Mouse (Mus musculus): Measurements from ENCODE around the gene Eml3. TPM values are rescaled to one million over a fixed set of nuclear protein-coding genes. Genes with fewer than 3 reads are reported as not detected.
"Not testable (repeated sequence)": the region's sequence is repeated elsewhere in the genome, so short reads cannot be mapped to it uniquely, and the experiment has no call there.

Gene Eml3
- total RNA-seq, 2 experiments from 2014 or later = 3.4 to 6.2 TPM

DNA sequence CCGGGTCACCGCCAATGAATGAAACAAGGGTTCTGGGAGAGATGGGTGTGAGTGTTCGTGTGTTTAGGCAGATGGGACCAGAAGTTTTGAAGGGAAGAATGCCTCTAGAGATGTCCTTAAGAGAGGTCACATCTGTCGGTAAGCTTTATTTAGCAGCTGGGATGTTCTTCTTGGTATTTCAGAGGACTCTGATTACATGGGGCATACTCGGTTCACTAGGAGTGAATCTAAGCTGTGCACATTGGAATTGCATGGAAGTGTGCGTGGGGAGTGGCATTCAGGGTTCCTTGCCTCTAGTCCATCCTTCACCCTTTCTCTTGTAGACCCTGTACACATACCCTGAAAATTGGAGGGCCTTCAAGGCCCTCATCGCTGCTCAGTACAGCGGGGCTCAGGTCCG lies 38.5 kb downstream of the Eml3 start:
- H3K4me3 ChIP-seq = peak overlapping the region; percentile 92
- no peak for TF ChIP-seq CTCF (IDR thresholded peaks at IDR 0.05)
- H3K27ac ChIP-seq = peak overlapping the region; percentile 98
- intact Hi-C loops (cut with DNase I) = loop anchor here (1.0 to 2.0 kb wide), 2 partner anchors 47 to 97 kb away; partner anchors contain the start of genes B3gat3 and Ubxn1
- DNase-seq = no peak

DNA sequence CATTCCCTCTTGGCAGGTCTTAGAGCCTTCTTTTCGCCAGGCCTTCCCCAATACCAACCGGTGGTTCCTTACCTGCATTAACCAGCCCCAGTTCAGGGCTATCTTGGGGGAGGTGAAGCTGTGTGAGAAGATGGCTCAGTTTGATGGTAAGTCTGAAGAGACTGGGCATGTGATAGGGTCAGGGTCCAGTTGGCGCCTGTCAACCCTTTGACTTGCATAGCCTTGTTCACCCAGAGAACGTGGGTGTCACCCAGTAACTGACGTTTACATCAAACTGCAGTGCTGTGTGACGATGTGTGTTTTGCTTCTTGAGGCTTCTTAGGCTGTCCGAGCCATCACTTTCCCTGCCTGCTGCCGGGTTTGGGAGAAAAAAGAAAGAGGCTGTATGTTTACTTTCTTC lies 43.1 kb downstream of the Eml3 start:
- intact Hi-C loops (cut with DNase I); DNase-seq; H3K27ac ChIP-seq; H3K4me3 ChIP-seq: not testable (repeated sequence)

DNA sequence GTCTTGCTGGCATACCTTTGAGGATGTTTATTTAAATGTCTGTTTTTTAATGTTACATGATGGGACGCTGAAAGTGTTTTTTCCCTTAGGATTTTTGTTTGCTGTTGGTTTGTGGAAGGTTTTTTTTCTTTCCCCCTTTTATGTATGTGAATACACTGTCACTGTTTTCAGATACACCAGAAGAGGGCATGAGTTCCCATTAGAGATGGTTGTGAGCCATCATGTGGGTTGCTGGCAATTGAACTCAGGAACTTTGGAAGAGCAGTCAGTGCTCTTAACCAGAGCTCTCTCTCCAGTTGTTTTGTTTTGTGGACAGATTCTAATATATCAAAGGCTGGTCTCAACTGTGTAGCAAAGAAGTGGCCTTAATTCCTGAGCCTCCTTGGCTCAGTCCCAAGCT lies 45.3 kb downstream of the Eml3 start:
- intact Hi-C loops (cut with DNase I) = no loop called here
- peak; percentile 24; the same call in 1 of the 2 replicates for TF ChIP-seq CTCF (IDR thresholded peaks at IDR 0.05)
- Histone ChIP-seq H3K4me3 (no peak overlapping the region), H3K27ac (peak overlapping the region; percentile 100; the same call in 1 of the 2 replicates)
- no peak for DNase-seq

DNA sequence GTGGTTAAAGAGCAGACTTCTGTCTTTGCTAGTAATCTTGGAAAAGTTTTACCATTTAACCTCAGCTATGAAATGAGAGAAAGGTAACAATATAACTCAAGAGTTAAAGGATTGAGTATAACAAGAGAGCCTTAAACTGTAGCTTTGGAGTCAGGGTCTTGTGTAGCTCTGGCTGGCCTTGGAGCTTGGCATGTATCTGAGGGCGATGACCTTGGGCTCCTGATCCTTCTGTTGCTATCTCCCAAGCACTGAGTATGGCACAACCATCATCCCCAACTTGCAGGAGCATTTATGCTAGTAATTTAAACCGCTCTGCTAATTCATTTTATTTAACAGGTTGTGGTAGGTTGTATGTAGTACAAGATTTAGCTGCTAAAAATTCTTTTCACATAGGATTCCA lies 46.1 kb downstream of the Eml3 start:
- DNase-seq = peak; percentile 14
- no peak for TF ChIP-seq CTCF (IDR thresholded peaks at IDR 0.05)
- H3K27ac ChIP-seq = peak overlapping the region; percentile 100
- H3K4me3 ChIP-seq = no peak overlapping the region
- intact Hi-C loops (cut with DNase I) = no loop called here

DNA sequence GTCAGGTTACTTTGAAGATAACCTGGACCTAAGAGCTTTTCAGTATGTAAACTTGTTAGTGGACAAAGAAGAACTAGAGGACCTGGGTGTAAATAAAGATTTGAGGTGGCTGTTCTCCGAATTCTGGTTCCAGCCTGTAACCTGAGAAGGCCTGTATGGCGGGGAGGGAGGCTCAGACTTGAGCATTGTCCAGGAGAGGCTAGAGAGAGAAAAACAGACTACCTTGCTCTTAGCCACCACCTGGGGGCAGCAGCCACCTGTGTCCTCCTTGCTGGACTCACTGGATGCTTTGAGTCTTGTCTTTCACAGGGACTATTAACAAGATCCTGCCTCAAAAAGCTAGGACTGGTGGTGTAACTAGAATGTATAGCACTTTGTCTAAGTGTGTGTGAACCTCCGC lies 47.2 kb downstream of the Eml3 start:
- peak overlapping the region; percentile 21; the same call in 1 of the 2 replicates for H3K4me3 ChIP-seq
- peak; percentile 80 for DNase-seq
- intact Hi-C loops (cut with DNase I) = loop anchor here (1.0 to 2.0 kb wide), 2 partner anchors 16 to 106 kb away; no protein-coding TSS in a partner anchor
- peak; percentile 90 for TF ChIP-seq CTCF (IDR thresholded peaks at IDR 0.05)
- H3K27ac ChIP-seq = peak overlapping the region; percentile 100

DNA sequence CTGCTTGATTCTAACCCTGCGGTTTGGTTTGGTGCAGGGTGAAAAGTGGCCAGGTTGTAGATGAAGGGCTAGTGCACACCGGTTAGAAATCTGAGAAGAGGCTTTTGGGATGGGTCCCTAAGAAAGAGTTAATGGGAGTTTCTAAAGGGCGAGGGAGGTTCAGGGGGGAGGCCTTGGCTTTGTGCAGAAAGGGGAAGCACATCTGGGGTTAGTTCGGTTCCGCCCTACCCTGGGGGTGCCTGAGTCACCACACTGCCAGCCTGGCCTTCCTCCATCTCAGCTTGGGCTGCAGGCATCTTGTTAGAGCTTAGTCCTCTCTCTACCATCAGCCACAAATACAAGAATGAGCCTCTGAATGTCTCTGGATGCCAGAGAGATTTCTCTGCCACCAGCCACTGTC lies 51.4 kb downstream of the Eml3 start:
- intact Hi-C loops (cut with DNase I) = no loop called here
- H3K27ac ChIP-seq = peak overlapping the region; percentile 100
- no peak overlapping the region for H3K4me3 ChIP-seq
- TF ChIP-seq CTCF (IDR thresholded peaks at IDR 0.05) = no peak
- DNase-seq = peak; percentile 63

DNA sequence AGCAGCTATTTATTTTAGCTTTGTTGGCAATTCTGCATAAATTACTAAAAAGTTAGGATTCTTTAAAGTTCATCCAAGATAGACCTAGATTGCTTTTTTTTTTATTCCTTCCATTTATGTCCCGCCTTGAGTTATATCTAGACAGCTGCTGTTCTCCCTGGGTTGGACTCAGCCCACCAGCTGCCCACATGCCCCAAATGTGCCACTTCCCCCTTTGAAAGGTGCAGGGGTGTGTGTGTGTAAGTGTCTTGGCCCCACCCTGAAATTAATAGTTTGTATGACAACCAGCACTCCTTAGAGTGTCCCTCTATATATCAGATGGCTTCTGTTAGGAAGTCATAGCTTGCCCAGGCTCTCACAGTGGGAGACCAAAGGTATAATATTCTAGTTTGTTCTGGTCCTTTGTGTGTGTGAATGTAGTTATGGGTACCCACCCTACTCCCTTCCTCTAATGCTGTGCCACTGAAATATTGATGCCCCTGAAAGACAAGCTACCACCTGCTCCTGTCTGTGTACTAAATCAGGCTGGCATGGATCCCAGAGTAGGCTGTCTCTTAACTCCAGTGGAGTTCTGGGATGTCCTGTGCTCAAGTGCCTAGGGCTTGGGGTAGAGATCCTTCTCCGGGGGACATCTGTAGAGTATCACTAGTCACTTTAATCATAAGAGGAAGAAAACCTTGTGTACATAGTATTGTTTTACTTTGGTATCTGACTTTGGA lies 52.3 kb downstream of the Eml3 start:
- intact Hi-C loops (cut with DNase I) = no loop called here
- peak overlapping the region; percentile 25; the same call in 1 of the 2 replicates for H3K4me3 ChIP-seq
- peak overlapping the region; percentile 100 for H3K27ac ChIP-seq
- no peak for TF ChIP-seq CTCF (IDR thresholded peaks at IDR 0.05)
- peak; percentile 82 for DNase-seq

DNA sequence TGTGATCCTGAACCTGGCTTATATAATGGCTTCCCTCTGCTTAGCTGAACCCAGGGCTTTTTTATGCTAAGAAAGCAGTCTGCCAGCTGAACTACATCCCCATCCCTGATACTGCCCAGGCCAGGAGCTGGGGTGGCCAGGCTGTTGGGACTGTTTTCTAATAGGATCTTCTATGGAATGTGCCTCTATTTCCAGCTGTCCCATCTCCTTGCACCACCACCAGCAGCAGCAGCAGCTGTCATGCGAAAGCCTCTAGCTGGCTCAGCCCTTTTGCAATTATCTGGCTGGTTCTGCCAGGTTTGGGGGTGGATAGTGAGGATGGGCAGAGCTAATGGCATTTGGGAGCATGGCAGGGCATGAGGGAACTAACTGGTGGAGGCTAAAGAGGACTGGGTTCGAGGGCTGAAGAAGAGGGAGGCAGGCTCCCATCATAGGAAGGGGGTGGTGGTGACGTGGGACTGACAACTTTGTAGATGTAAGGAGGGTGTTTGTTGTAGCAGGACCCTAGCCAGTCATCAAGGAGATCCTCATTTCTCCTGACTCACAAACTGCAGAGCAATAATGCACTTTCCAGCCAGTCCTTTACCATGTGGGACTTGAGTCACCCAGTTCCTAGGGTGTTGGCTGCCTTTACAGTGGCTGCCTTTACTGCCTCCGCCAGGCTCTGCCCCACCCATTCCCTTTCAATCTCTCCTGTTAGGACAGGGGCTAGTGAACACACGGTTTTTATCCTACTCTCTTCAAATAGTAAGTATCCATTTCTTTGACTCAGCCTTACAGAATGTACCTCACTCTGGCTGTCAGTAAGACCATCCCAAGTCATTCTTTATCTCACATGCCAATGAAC lies 53.2 kb downstream of the Eml3 start:
- H3K27ac ChIP-seq = peak overlapping the region; percentile 100
- H3K4me3 ChIP-seq = peak overlapping the region; percentile 25
- intact Hi-C loops (cut with DNase I) = no loop called here
- peak; percentile 74 for DNase-seq
- no peak for TF ChIP-seq CTCF (IDR thresholded peaks at IDR 0.05)

DNA sequence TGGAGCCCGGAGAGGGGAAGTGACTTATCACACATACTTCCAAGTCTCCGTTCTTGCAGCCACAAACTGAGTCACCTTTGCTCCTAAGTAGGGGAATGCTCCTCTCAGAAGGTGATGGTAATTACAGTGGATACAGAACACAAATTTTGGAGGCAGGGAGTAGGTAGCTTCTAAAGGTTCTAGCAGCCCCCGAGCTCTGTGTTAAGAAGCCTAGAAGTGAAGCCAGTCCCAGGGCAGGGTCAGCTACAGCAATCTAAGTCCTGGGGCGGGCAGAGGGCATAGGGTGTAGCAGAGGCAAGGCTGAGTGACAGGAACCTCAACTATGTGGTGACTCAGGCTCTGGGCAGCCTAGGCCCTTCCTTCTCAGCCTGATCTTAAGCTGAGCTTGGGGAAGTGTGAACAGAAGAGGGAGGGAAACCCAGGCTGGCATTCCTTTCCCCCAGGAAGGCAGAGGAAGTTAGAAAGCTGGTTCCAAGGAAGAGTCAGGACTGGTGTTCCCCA lies 53.8 kb downstream of the Eml3 start:
- DNase-seq = peak; percentile 70
- TF ChIP-seq CTCF (IDR thresholded peaks at IDR 0.05) = no peak
- Histone ChIP-seq H3K27ac (peak overlapping the region; percentile 100), H3K4me3 (peak overlapping the region; percentile 13)
- intact Hi-C loops (cut with DNase I) = no loop called here

DNA sequence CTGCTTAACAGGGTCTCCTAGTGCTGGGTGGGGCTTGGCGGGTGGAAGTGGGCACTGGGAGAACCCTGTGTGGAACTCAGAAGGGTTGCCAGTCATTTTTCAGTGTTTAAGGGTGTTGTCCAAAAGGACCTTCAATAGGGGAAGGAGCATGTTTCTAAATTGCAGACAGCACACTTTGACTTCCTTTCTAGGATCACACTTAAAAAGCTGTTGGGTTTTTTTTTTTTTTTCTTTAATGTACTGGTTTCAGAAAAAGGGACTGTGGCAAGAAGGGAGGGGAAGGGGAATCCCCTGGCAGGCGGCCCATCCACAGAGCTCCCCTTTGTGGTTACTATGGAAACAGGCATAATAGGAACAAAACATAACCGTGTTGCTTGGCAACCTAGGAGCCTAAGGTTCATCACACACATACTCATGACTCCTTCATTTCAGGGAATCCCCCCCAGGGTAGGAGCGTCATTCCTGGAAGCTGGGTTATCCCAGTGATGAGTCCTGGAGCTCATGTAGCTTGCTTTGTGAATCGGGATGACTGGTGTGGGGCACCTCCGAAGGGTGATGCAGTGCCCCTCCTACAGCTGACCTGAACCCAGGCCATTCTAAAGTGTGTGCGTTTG lies 55.0 kb downstream of the Eml3 start:
- DNase-seq = peak; percentile 76
- H3K4me3 ChIP-seq = peak overlapping the region; percentile 2; the same call in 1 of the 2 replicates
- H3K27ac ChIP-seq = peak overlapping the region; percentile 100
- intact Hi-C loops (cut with DNase I) = no loop called here
- no peak for TF ChIP-seq CTCF (IDR thresholded peaks at IDR 0.05)

DNA sequence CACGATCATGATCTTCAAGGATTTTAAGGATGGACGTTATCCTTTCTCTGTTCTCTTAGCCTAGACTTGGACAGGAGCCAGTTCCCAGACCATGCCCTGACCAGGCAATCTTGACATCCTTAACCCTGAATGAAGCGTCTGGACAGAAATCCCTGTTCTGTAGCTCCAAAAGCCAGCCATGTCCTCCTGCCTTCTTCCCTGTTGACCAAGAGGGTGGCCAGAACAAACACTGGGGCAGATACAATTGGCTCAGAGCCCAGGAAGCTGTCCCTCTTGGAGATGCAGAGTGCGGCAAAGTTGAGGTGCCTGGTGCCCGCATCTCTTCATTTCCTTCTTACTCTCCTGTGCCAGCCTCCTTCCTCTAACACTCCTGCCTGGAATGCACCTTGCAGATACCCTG lies 56.5 kb downstream of the Eml3 start:
- no peak overlapping the region for H3K4me3 ChIP-seq
- no peak for TF ChIP-seq CTCF (IDR thresholded peaks at IDR 0.05)
- intact Hi-C loops (cut with DNase I) = no loop called here
- H3K27ac ChIP-seq = peak overlapping the region; percentile 100
- no peak for DNase-seq

DNA sequence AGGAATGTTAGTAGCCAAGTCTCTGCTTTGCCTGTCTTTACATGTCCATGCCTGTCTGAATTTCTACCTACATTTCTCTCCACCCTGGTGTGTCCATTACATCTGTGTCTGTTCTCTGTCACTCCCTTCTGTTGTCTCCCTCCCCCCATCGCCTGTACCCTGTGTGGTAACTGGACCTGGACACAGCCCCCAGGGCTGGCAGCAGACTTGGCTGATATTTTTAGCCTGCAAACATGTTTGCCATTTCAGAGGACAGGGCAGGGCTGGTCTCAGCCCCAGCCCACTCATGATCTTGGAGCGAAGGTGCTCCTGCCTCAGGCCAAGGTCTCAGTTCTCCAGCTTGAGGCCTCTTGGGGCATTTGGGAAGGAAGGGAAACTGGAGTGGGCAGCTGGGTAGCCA lies 58.5 kb downstream of the Eml3 start:
- peak overlapping the region; percentile 99 for H3K4me3 ChIP-seq
- H3K27ac ChIP-seq = peak overlapping the region; percentile 100
- DNase-seq = peak; percentile 87
- intact Hi-C loops (cut with DNase I) = no loop called here
- TF ChIP-seq CTCF (IDR thresholded peaks at IDR 0.05) = no peak
